Mouse (Mus musculus) G1E (cell line): ENCODE measurements around the gene Ubr2.

Source experiments
- CTCF ChIP-seq: IDR thresholded peaks from 2 replicates; pipeline ENCODE4 v1.5.1; 2012; ENCODE audit warnings: low read depth, low read length, inconsistent platforms, mixed read lengths
- GATA1 ChIP-seq: IDR thresholded peaks from 2 replicates; pipeline ENCODE4 v1.6.1; 2012; ENCODE audit warnings: borderline replicate concordance, low read length, inconsistent platforms, mixed read lengths
- GATA2 ChIP-seq: IDR thresholded peaks from 2 replicates; pipeline ENCODE4 v1.6.1; 2012; ENCODE audit warnings: low read depth, low read length, inconsistent platforms, borderline replicate concordance
- POLR2AphosphoS5 ChIP-seq: IDR thresholded peaks from 2 replicates; pipeline ENCODE4 v1.6.1; 2012; ENCODE audit warnings: low read depth, low read length, inconsistent platforms; ENCODE audit not compliant: insufficient replicate concordance
- TAL1 ChIP-seq: conservative IDR thresholded peaks from 2 replicates; pipeline ENCODE4 v1.6.1; 2012; ENCODE audit warnings: low read depth, low read length, inconsistent platforms, mixed read lengths

GRCm38 (mm10) chr17:47009898-47010721, at the start of gene Ubr2:
- TF ChIP-seq GATA1 (no peak), CTCF (no peak), TAL1 (no peak), POLR2AphosphoS5 (no peak), GATA2 (no peak)
